Mouse (Mus musculus) small intestine, adult 2 months (tissue): ENCODE data around the gene Hist1h4c. TPM values are rescaled to one million over a fixed set of nuclear protein-coding genes. Genes with fewer than 3 reads are reported as not detected.
"Not testable (repeated sequence)": the region's sequence is repeated elsewhere in the genome, so short reads cannot be mapped to it uniquely, and the experiment has no call there.

Experiments used
- H3K27ac ChIP-seq: fragments of 200-500 bp; 2 replicates; pipeline ENCODE4 v1.5.1; 2012; ENCODE audit warnings: low read depth, low read length, control low read depth, inconsistent platforms; ENCODE audit not compliant: insufficient read depth
- H3K27me3 ChIP-seq: fragments of 200-500 bp; 2 replicates; pipeline ENCODE4 v1.6.1; 2012; ENCODE audit warnings: mild to moderate bottlenecking, moderate library complexity, low read length, inconsistent platforms; ENCODE audit not compliant: control insufficient read depth, insufficient read depth
- H3K36me3 ChIP-seq: fragments of 200-500 bp; 2 replicates; pipeline ENCODE4 v1.6.1; 2012; ENCODE audit warnings: mild to moderate bottlenecking, low read length, control low read depth, inconsistent platforms; ENCODE audit not compliant: control insufficient read depth, insufficient read depth
- H3K4me1 ChIP-seq: fragments of 200-500 bp; 2 replicates; pipeline ENCODE4 v1.6.1; 2012; ENCODE audit warnings: low read length, inconsistent platforms, mixed read lengths; ENCODE audit not compliant: control insufficient read depth, insufficient read depth, insufficient read length
- H3K4me3 ChIP-seq: fragments of 200-500 bp; 2 replicates; pipeline ENCODE4 v1.5.1; 2012; ENCODE audit warnings: low read depth, mild to moderate bottlenecking, control low read depth, inconsistent platforms, low read length, moderate library complexity
- CTCF ChIP-seq: fragments of 200-500 bp; IDR thresholded peaks from 2 replicates; pipeline ENCODE4 v1.5.1; 2012; ENCODE audit warnings: low read depth, mild to moderate bottlenecking, control low read depth, inconsistent platforms, low read length, moderate library complexity, mixed read lengths; ENCODE audit not compliant: insufficient replicate concordance, insufficient read length; ENCODE audit errors: extremely low read depth
- POLR2A ChIP-seq: fragments of 200-500 bp; IDR thresholded peaks from 2 replicates; pipeline ENCODE4 v1.6.1; 2012; ENCODE audit warnings: low read depth, mild to moderate bottlenecking, control low read depth, inconsistent platforms, low read length, moderate library complexity
- WGBS: fragments of 180-500 bp; shearing (Covaris S2); methylation state at CpG from one replicate; pipeline ENCODE4 v1.1.7; 2018; 5-methylcytosine and 5-hydroxymethylcytosine counted together
- polyA plus RNA-seq: library from polyadenylated mRNA; depleted of rRNA; stranded (reverse); fragments of >200 nt; gene quantifications from 2 replicates; pipeline ENCODE4 v1.2.3, GENCODE M21; 2012

Hist1h4c gene
- polyA plus RNA-seq, 1 experiment, result 17.8 TPM

DNA sequence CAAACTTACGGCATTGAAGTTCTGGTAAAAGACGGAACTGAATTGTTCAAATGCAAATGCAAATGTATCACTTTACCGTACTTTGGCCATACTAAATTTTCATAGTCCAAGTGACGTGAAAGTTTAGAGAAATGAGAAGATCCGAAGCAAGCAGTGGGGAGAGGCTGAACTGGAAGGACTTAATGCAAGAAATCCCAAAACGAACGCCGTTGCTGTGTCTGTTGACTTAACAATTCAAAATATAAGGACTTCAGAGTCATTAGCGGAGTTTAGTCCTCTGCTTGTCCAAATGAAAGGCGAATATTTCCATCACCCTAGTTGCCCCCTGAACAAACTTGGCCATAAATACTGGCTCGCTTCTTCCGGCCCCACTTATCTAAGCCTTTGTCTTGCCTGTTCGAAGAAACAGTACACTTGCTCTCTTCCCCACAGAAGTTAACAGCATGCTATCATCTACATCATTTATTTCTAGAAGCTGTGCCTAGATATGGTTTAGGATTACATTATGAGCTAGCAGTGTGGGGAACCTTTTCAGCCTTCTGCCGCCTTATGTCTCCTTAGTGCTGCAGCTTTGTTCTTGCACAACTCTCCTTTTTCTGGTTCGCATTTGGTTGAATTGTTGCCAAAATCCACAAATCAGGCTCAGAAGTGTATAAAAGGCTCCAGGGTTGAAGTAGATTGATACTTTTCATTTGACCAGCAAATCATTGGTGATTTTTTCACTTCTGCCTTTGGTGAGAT lies 13.0 kb downstream of the Hist1h4c start:
- WGBS, result under 1% methylated on average over 15 of the region's 15 CpGs
- H3K27me3 ChIP-seq, result no peaks in the 10 kb centered on the region
- H3K4me1 ChIP-seq, result peaks cover 6% of the 10 kb centered on the region; the same call in 1 of the 2 replicates
- TF ChIP-seq CTCF (no peak), POLR2A (no peak)
- no peaks in the 10 kb centered on the region for H3K36me3 ChIP-seq
- peak overlapping the region; percentile 97 for H3K27ac ChIP-seq
- H3K4me3 ChIP-seq, result peak overlapping the region; percentile 45; the same call in 1 of the 2 replicates

DNA sequence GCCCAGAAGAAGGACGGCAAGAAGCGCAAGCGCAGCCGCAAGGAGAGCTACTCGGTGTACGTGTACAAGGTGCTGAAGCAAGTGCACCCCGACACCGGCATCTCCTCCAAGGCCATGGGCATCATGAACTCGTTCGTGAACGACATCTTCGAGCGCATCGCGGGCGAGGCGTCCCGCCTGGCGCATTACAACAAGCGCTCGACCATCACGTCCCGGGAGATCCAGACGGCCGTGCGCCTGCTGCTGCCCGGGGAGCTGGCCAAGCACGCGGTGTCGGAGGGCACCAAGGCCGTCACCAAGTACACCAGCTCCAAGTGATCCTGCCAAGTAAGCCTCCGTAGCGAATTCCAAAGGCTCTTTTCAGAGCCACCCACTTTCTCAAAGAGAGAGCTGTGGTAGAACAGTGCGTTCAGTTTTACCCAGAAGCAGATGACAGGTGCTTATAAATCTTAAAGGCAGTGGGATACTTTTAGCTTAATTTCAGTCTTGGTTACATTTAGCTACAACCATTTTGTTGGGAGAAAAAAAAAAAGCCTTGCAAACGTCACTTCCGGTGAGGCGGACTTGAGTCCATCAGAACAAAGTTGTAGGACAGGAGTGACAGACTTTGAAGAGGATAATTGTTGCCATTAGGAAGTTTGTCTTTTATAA lies 13.8 kb downstream of the Hist1h4c start:
- H3K36me3 ChIP-seq, H3K4me1 ChIP-seq, H3K27me3 ChIP-seq: not testable (repeated sequence)
- Histone ChIP-seq H3K27ac (peak overlapping the region; percentile 97), H3K4me3 (peak overlapping the region; percentile 60)
- peak; percentile 52; the same call in 1 of the 2 replicates for TF ChIP-seq POLR2A
- under 1% methylated on average over 19 of the region's 37 CpGs for WGBS

GRCm38 (mm10) chr13:23683755-23684281 lies 14.4 kb downstream of the Hist1h4c start, which contains the start of the genes Hist1h2ac and Hist1h2bc:
Gene Hist1h2ac (minus strand): TSS chr13:23683948.
Gene Hist1h2bc (plus strand): TSS chr13:23684199.
- no peaks in the 10 kb centered on the region for H3K27me3 ChIP-seq
- WGBS, result under 1% methylated on average over 32 of the region's 32 CpGs
- H3K36me3 ChIP-seq, result no peaks in the 10 kb centered on the region
- 0 out of 2 replicates have a peak, but pooled peaks cover under 1% of the 10 kb centered on the region for H3K4me1 ChIP-seq
- TF ChIP-seq CTCF, result no peak
- no peak; the same call in 1 of the 2 replicates for TF ChIP-seq POLR2A
- peak within 1 kb of the TSS; percentile 99 for H3K27ac ChIP-seq
- H3K4me3 ChIP-seq, result peak within 1 kb of the TSS; percentile 90

DNA sequence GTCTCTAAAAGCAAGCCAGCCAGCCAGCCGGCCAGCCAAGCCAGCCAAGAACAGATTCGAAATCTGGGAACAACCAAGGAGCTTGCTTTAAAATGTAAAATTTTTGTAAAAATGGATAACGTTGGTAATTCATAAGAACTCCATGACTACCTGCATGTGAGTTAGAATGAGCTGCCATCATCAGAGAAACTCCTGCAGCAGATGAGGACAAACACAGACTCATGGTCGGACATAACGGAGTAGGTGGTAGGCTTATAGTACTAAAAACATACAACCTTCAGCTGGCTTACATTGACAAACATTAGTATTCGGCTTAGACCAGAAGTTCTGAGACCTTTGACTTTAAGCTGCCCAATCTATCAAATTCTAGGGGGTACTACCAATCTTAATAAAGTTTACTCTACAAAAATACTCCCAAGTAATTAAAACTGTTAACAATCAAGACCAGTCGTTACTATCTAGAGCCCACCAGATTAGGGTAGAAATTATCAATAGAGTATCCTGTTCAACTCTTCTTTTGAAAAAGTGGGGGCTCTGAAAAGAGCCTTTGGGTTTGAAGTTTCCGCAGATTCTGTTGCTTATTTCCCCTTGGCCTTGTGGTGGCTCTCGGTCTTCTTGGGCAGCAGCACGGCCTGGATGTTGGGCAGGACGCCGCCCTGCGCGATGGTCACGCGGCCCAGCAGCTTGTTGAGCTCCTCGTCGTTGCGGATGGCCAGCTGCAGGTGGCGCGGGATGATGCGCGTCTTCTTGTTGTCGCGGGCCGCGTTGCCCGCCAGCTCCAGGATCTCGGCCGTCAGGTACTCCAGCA lies 15.1 kb downstream of the Hist1h4c start:
- peak overlapping the region; percentile 99 for H3K27ac ChIP-seq
- H3K27me3 ChIP-seq, H3K36me3 ChIP-seq, H3K4me1 ChIP-seq: not testable (repeated sequence)
- peak overlapping the region; percentile 90 for H3K4me3 ChIP-seq
- WGBS, result 8% methylated on average over 16 of the region's 30 CpGs

GRCm38 (mm10) chr13:23682623-23682946 lies 15.7 kb downstream of the Hist1h4c start:
- no peak overlapping the region for H3K4me3 ChIP-seq
- no peaks in the 10 kb centered on the region for H3K36me3 ChIP-seq
- TF ChIP-seq CTCF (no peak), POLR2A (no peak)
- no peaks in the 10 kb centered on the region for H3K4me1 ChIP-seq
- WGBS, result 41% methylated on average over 1 of the region's 1 CpGs
- no peaks in the 10 kb centered on the region for H3K27me3 ChIP-seq
- no peak overlapping the region for H3K27ac ChIP-seq

DNA sequence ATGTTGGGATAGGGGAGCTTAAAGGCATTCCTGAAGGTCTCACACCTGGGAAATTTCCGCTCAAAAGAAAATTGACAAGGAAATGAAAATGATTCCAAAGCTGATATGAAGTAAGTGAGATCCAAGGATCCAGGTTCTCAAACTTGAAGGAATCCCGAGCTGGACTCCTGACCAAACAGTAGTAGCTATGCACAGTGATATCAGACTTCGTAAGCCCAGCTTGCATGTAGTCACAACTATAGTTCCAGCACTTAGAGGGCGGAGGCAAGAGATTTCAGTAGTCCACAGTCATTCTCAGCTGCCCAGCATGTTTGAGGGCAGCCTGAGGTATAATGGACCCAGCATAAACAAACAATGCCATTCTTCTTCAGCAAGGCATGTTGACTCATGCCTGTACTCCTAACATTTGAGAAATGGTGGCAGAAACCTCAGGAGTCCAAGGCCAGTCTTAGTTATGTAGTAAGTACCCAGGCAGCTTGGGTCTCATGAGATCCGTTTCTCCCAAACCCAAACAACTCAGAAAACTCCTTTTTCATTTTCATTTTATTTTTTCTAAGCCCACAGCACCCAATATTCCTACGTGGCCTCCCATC lies 16.2 kb downstream of the Hist1h4c start:
- H3K4me3 ChIP-seq, result no peak overlapping the region
- no peaks in the 10 kb centered on the region for H3K27me3 ChIP-seq
- H3K27ac ChIP-seq, result no peak overlapping the region
- WGBS, result 83% methylated on average over 6 of the region's 6 CpGs
- H3K4me1 ChIP-seq, result no peaks in the 10 kb centered on the region
- TF ChIP-seq CTCF, result no peak
- TF ChIP-seq POLR2A, result no peak
- no peaks in the 10 kb centered on the region for H3K36me3 ChIP-seq

GRCm38 (mm10) chr13:23662536-23662935 lies 35.7 kb downstream of the Hist1h4c start:
- 65% methylated on average over 3 of the region's 3 CpGs for WGBS
- Histone ChIP-seq H3K4me1 (no peaks in the 10 kb centered on the region), H3K27me3 (no peaks in the 10 kb centered on the region), H3K36me3 (no peaks in the 10 kb centered on the region), H3K4me3 (no peak overlapping the region), H3K27ac (no peak overlapping the region)
- TF ChIP-seq CTCF (no peak), POLR2A (no peak)
